Mouse (Mus musculus) midbrain, embryonic 16.5 days (tissue): ENCODE results near the gene Rnd2. TPM values are rescaled to one million over a fixed set of nuclear protein-coding genes. Genes with fewer than 3 reads are reported as not detected.
A peak's percentile ranks its signal among the peaks of the same experiment; 100 is the strongest.

Experiments
- ATAC-seq: fragments of 200-750 bp; cut with Nextera tagmentation; 2 replicates; pipeline ENCODE4 v1.8.0; 2017; ENCODE audit warnings: moderate TSS enrichment
- H3K27ac ChIP-seq: fragments of 300-500 bp; sonication (generic); 2 replicates; pipeline ENCODE4 v1.5.1; 2014; ENCODE audit warnings: mild to moderate bottlenecking, low read length, mixed read lengths
- H3K27me3 ChIP-seq: fragments of 300-500 bp; sonication (generic); 2 replicates; pipeline ENCODE4 v1.6.1; 2014; ENCODE audit warnings: low read depth, low read length, mixed read lengths; ENCODE audit not compliant: control insufficient read depth, insufficient read depth
- H3K36me3 ChIP-seq: fragments of 300-500 bp; sonication (generic); 2 replicates; pipeline ENCODE4 v1.6.1; 2014; ENCODE audit warnings: mild to moderate bottlenecking, low read length, moderate library complexity, mixed read lengths; ENCODE audit not compliant: control insufficient read depth, insufficient read depth
- H3K4me1 ChIP-seq: fragments of 300-500 bp; sonication (generic); 2 replicates; pipeline ENCODE4 v1.6.1; 2014; ENCODE audit warnings: mild to moderate bottlenecking, low read length, mixed read lengths; ENCODE audit not compliant: control insufficient read depth, insufficient read depth
- H3K4me2 ChIP-seq: fragments of 300-500 bp; sonication (generic); 2 replicates; pipeline ENCODE4 v1.6.1; 2014; ENCODE audit warnings: mild to moderate bottlenecking, low read length, mixed read lengths
- H3K4me3 ChIP-seq: fragments of 300-500 bp; sonication (generic); 2 replicates; pipeline ENCODE4 v1.5.1; 2014; ENCODE audit warnings: low read depth, mild to moderate bottlenecking, low read length, moderate library complexity, mixed read lengths
- H3K9ac ChIP-seq: fragments of 300-500 bp; sonication (generic); 2 replicates; pipeline ENCODE4 v1.6.1; 2014; ENCODE audit warnings: low read depth, low read length, mixed read lengths
- H3K9me3 ChIP-seq: fragments of 300-500 bp; sonication (generic); replicated peaks from 2 replicates; pipeline ENCODE4 v1.6.1; 2014; ENCODE audit warnings: mild to moderate bottlenecking, low read length, mixed read lengths; ENCODE audit not compliant: control insufficient read depth, poor library complexity, severe bottlenecking
- WGBS: fragments of 180-500 bp; shearing (Covaris S2); extraction: QIAGEN DNeasy Blood & Tissue Kit; methylation state at CpG from one replicate; pipeline ENCODE4 v1.1.7; 2014; 5-methylcytosine and 5-hydroxymethylcytosine counted together
- polyA plus RNA-seq: library from polyadenylated mRNA; unstranded; fragments of >200 nt; fragmentation: Nextera tagmentation; extraction: Ambion mirVana; gene quantifications from 2 replicates; pipeline ENCODE4 v1.2.1, GENCODE M21; 2015

Gene Rnd2
- 67.7 and 76.5 TPM in 2 replicates for polyA plus RNA-seq

DNA sequence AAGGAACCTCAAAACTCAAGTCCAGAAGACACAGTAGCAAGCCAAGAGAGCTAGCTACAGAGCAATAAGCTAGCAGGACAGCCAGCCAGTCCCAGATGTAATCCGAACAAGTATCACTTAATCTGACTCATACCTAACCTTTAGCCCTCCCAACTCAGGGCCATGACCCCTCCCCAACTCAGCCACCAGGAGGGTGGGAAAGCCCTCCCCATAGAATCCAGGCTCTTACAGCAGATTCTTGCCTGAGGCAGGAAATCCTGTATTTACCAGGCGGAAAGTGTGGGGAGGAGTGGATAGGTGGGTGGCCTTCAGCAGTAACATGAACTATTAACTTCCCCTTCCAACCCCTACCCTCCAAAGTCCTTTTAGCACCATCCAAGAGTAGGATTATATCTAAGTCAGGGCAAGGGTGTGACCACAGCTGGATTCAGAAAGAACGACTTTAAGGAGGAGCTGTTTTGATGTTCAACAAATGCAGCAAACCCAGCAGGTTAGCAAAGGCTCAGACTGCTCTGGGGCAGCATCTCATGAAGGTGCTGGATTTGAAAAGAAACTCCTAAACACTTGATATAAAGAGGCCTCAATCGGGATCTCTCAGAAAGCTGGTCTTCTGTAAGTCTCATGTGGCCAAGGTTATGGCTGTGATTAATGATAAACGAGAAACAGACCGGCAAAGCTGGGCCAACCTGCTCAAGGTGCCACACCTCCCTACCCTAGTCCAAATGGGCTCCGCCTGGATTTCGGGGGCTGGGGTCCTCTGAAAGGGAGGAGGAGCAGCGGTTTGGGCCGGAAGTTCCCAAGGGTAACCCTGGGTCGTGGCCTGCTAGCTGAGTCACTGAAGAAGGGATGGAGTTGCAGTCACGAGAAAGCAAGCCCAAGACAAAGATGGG, at the start of gene Rnd2:
TSS of gene Rnd2 (plus strand) at position 789 of the 890 bp plus-strand sequence.
- Histone ChIP-seq H3K4me3 (peak within 1 kb of the TSS; percentile 98), H3K27me3 (no peaks in the 10 kb centered on the region), H3K36me3 (peaks cover 25% of the 10 kb centered on the region), H3K4me2 (peak within 1 kb of the TSS; percentile 79), H3K4me1 (peaks cover 46% of the 10 kb centered on the region), H3K9me3 (no peaks in the 10 kb centered on the region), H3K9ac (peak within 1 kb of the TSS; percentile 97), H3K27ac (peak within 1 kb of the TSS; percentile 96)
- no peak for ATAC-seq
- WGBS, result 12% methylated on average over 12 of the region's 12 CpGs

GRCm38 (mm10) chr11:101415306-101415705, 49.5 kb upstream of the Rnd2 start:
- H3K4me2 ChIP-seq, result no peak overlapping the region
- WGBS, result 87% methylated on average over 2 of the region's 2 CpGs
- no peak for ATAC-seq

GRCm38 (mm10) chr11:101416433-101417100, 48.2 kb upstream of the Rnd2 start:
- no peaks in the 10 kb centered on the region for H3K27me3 ChIP-seq
- peak overlapping the region; percentile 85 for H3K27ac ChIP-seq
- ATAC-seq, result peak; percentile 79
- peak overlapping the region; percentile 91 for H3K9ac ChIP-seq
- H3K4me3 ChIP-seq, result peak overlapping the region; percentile 84
- H3K4me2 ChIP-seq, result peak overlapping the region; percentile 90
- 3% methylated on average over 11 of the region's 11 CpGs for WGBS
- peaks cover 7% of the 10 kb centered on the region for H3K4me1 ChIP-seq
- no peaks in the 10 kb centered on the region for H3K9me3 ChIP-seq
- H3K36me3 ChIP-seq, result peaks cover 10% of the 10 kb centered on the region

More at GRCm38 (mm10) chr11:101415306-101415705, 49.5 kb upstream of the Rnd2 start:
- Histone ChIP-seq H3K27me3 (no peaks in the 10 kb centered on the region), H3K9ac (no peak overlapping the region), H3K36me3 (peaks cover 18% of the 10 kb centered on the region), H3K9me3 (no peaks in the 10 kb centered on the region), H3K4me1 (peaks cover 7% of the 10 kb centered on the region), H3K4me3 (no peak overlapping the region), H3K27ac (no peak overlapping the region)

DNA sequence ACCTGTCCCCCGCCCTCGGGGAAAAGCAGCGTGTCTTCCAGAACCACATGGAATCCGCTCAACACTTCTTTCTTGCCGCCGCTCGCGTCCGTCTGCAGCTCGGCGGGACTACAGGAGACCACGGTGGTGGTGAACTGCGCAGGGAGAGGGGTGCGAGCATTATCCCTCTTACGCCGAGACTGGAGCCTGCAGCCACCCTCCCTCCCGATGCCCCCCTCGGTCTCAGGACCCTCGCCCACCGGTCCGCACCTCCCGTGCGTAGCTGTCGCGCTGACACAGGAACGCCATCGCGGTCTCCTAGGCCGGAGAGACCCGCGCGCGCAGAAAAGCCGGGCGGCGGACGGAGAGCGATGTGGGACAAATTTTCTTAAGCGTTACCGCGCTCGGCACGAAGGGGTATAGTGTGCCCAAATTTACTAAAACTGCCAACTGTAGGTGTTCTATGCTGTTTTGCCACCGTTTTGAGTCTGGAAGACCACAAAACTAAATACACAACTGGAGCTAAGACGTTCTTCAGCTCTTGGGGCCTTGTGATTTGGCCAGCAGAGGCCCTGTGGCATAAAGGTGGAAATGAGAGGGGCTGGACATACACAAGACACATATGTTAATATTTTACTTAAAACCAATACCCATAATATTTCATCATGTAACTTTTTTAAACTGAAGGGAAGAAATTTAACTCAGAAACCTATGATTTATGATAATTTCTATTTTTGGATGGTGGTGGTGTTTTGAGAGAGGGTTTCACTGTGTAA, 47.5 kb upstream of the Rnd2 start, which contains the start of gene Aarsd1:
TSS of gene Aarsd1 (minus strand) at position 515 of the 755 bp plus-strand sequence.
- Histone ChIP-seq H3K4me2 (peak within 1 kb of the TSS; percentile 90), H3K4me3 (peak within 1 kb of the TSS; percentile 84), H3K27me3 (no peaks in the 10 kb centered on the region), H3K9me3 (no peaks in the 10 kb centered on the region), H3K36me3 (peaks cover 5% of the 10 kb centered on the region; the same call in 1 of the 2 replicates), H3K9ac (peak within 1 kb of the TSS; percentile 91), H3K27ac (peak within 1 kb of the TSS; percentile 85), H3K4me1 (peaks cover 7% of the 10 kb centered on the region)
- peak; percentile 78 for ATAC-seq
- WGBS, result under 1% methylated on average over 44 of the region's 45 CpGs

GRCm38 (mm10) chr11:101418991-101419390, 45.8 kb upstream of the Rnd2 start:
- Histone ChIP-seq H3K4me2 (no peak overlapping the region), H3K9me3 (no peaks in the 10 kb centered on the region), H3K27ac (no peak overlapping the region), H3K27me3 (no peaks in the 10 kb centered on the region), H3K36me3 (no peaks in the 10 kb centered on the region), H3K4me3 (no peak overlapping the region), H3K4me1 (peaks cover 10% of the 10 kb centered on the region), H3K9ac (no peak overlapping the region)
- ATAC-seq, result no peak
- 54% methylated on average over 6 of the region's 6 CpGs for WGBS

DNA sequence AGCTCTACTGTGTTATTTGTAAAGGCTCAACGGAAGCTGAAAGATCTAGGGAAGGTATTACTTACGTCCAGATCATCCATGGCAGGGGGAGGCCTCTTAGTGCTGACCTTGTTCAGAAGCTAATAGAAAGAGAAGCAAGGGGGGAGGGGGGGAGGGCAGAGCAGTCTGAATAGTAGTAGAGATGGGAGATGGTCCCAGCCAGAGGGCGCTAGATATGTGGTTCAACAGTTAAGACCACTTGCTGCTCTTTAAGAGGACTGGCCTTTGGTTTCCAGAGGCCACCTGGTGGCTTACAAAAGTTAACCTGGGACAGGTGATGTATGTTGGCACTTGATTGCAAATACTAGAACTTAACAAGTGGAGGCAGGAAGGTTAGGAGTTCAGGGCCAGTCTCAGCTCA, 45.2 kb upstream of the Rnd2 start:
- H3K27ac ChIP-seq, result no peak overlapping the region
- 22% methylated on average over 3 of the region's 3 CpGs for WGBS
- no peak overlapping the region for H3K4me2 ChIP-seq
- no peak overlapping the region for H3K9ac ChIP-seq
- H3K36me3 ChIP-seq, result no peaks in the 10 kb centered on the region
- H3K4me3 ChIP-seq, result no peak overlapping the region
- H3K9me3 ChIP-seq, result no peaks in the 10 kb centered on the region
- H3K27me3 ChIP-seq, result no peaks in the 10 kb centered on the region
- H3K4me1 ChIP-seq, result peaks cover 16% of the 10 kb centered on the region
- no peak for ATAC-seq

GRCm38 (mm10) chr11:101420148-101420547, 44.7 kb upstream of the Rnd2 start:
- no peak for ATAC-seq
- WGBS, result 90% methylated on average over 5 of the region's 5 CpGs
- no peak overlapping the region for H3K4me3 ChIP-seq
- no peaks in the 10 kb centered on the region for H3K27me3 ChIP-seq
- H3K36me3 ChIP-seq, result no peaks in the 10 kb centered on the region
- H3K4me1 ChIP-seq, result peaks cover 16% of the 10 kb centered on the region
- no peak overlapping the region for H3K9ac ChIP-seq
- no peak overlapping the region for H3K27ac ChIP-seq
- no peak overlapping the region for H3K4me2 ChIP-seq
- H3K9me3 ChIP-seq, result no peaks in the 10 kb centered on the region

DNA sequence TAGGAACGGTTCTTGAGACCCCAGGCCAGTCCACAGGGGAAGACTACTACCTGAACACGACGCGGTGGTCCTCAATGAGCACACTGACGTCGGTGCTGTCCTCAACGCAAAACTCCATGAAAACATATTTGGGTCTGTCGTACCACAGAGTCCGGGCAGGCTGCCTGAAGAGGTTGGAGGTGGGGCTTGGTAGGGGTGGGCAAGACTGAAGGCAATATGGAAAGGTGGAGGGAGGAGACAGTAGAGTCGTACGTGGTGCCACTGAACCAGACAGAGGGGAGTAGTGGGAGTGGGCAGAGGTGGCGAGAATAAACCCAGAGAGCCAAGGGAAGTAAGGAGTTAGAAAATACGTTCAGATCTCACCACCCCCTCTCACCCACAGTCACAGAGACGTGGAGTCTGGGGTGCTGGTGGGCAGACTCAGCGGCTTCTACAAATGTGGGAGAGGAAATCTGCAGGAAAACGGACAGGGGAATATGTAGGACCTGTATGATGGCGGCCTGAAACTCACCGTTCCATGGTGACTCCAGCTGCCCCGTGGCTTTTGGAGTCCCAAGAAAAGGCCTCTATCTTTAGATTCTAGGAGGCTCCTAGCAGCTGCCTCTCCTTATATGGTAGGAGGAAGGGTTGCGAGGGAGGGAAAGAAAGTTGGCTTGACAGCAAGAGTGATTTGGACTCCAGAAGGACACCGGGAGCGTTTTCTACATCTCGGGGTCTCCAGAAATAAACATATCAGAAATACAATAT, 40.5 kb upstream of the Rnd2 start, which contains the start of gene Gm27029:
TSS of gene Gm27029 (minus strand) at position 692 of the 747 bp plus-strand sequence.
- Histone ChIP-seq H3K27me3 (no peaks in the 10 kb centered on the region), H3K9me3 (no peaks in the 10 kb centered on the region), H3K9ac (peak within 1 kb of the TSS; percentile 82), H3K4me1 (peaks cover 27% of the 10 kb centered on the region), H3K36me3 (peaks cover 2% of the 10 kb centered on the region; the same call in 1 of the 2 replicates), H3K27ac (peak within 1 kb of the TSS; percentile 90), H3K4me3 (peak within 1 kb of the TSS; percentile 77), H3K4me2 (peak within 1 kb of the TSS; percentile 90)
- 6% methylated on average over 23 of the region's 23 CpGs for WGBS
- peak; percentile 52 for ATAC-seq
